Mouse (Mus musculus): Measurements from ENCODE around the gene Adgra3. TPM values are rescaled to one million over a fixed set of nuclear protein-coding genes. Genes with fewer than 3 reads are reported as not detected.

Gene Adgra3
- polyA plus RNA-seq, 1 experiment from 2014 or later = 23.7 TPM

- no peak overlapping the region for H3K9ac ChIP-seq (ENCODE audit: low read length)
- no peaks in the 10 kb centered on the region for H3K9me3 ChIP-seq (ENCODE audit: control insufficient read depth, low read length)
- no peak for ATAC-seq (ENCODE audit: insufficient number of reproducible peaks, insufficient read depth, low FRiP score, low read depth)
- 90% methylated on average over 4 of the region's 4 CpGs for WGBS
- H3K27ac ChIP-seq (replicated peaks in 1 of 2; ENCODE audit: control insufficient read depth in 1 of 2, insufficient read depth in 1 of 2, low read depth in 2 of 2, low read length in 2 of 2) = no peak overlapping the region
- peaks cover 63% of the 10 kb centered on the region for H3K36me3 ChIP-seq (ENCODE audit: control insufficient read depth, insufficient read depth, low read length)
- no peaks in the 10 kb centered on the region for H3K27me3 ChIP-seq (ENCODE audit: control insufficient read depth, insufficient read depth, low read length)
- H3K4me3 ChIP-seq (ENCODE audit: control insufficient read depth in 1 of 2, insufficient read depth in 1 of 2, low read depth in 1 of 2, low read length in 2 of 2) = no peak overlapping the region
- H3K4me2 ChIP-seq (ENCODE audit: low read length) = no peak overlapping the region
- H3K4me1 ChIP-seq (ENCODE audit: control insufficient read depth in 2 of 2, insufficient read depth in 2 of 2, low read length in 2 of 2) = no peaks in the 10 kb centered on the region
Measured at GRCm38 (mm10) chr5:49974211-49974610, 84.6 kb downstream of the Adgra3 start.

GRCm38 (mm10) chr5:49969660-49970059 lies 89.1 kb downstream of the Adgra3 start:
- no peak overlapping the region for H3K4me2 ChIP-seq (ENCODE audit: low read length)
- 84% methylated on average over 8 of the region's 8 CpGs for WGBS
- ATAC-seq (ENCODE audit: insufficient number of reproducible peaks, insufficient read depth, low FRiP score, low read depth) = no peak

GRCm38 (mm10) chr5:49967726-49968125 lies 91.1 kb downstream of the Adgra3 start:
- H3K4me1 ChIP-seq (ENCODE audit: control insufficient read depth in 2 of 2, insufficient read depth in 2 of 2, low read length in 2 of 2) = peaks cover 0 to 14% of the 10 kb centered on the region in 2 experiments; a peak in 3 of 4 replicates
- H3K4me3 ChIP-seq (ENCODE audit: control insufficient read depth in 1 of 2, insufficient read depth in 1 of 2, low read depth in 1 of 2, low read length in 2 of 2) = no peak overlapping the region
- WGBS = 76% methylated on average over 6 of the region's 6 CpGs
- no peaks in the 10 kb centered on the region for H3K27me3 ChIP-seq (ENCODE audit: control insufficient read depth, insufficient read depth, low read length)
- H3K4me2 ChIP-seq (ENCODE audit: low read length) = no peak overlapping the region
- ATAC-seq (ENCODE audit: insufficient number of reproducible peaks, insufficient read depth, low FRiP score, low read depth) = no peak
- H3K27ac ChIP-seq (replicated peaks in 1 of 2; ENCODE audit: control insufficient read depth in 1 of 2, insufficient read depth in 1 of 2, low read depth in 2 of 2, low read length in 2 of 2) = no peak overlapping the region
- peaks cover 60% of the 10 kb centered on the region for H3K36me3 ChIP-seq (ENCODE audit: control insufficient read depth, insufficient read depth, low read length)
- H3K9me3 ChIP-seq (ENCODE audit: control insufficient read depth, low read length) = no peaks in the 10 kb centered on the region
- H3K9ac ChIP-seq (ENCODE audit: low read length) = no peak overlapping the region

More at GRCm38 (mm10) chr5:49969660-49970059, 89.1 kb downstream of the Adgra3 start:
- Histone ChIP-seq H3K4me1 (ENCODE audit: control insufficient read depth in 2 of 2, insufficient read depth in 2 of 2, low read length in 2 of 2) (peaks cover 0 to 14% of the 10 kb centered on the region in 2 experiments; a peak in 3 of 4 replicates), H3K4me3 (ENCODE audit: control insufficient read depth in 1 of 2, insufficient read depth in 1 of 2, low read depth in 1 of 2, low read length in 2 of 2) (no peak overlapping the region), H3K9me3 (ENCODE audit: control insufficient read depth, low read length) (no peaks in the 10 kb centered on the region), H3K27me3 (ENCODE audit: control insufficient read depth, insufficient read depth, low read length) (no peaks in the 10 kb centered on the region), H3K36me3 (ENCODE audit: control insufficient read depth, insufficient read depth, low read length) (peaks cover 48% of the 10 kb centered on the region), H3K9ac (ENCODE audit: low read length) (no peak overlapping the region), H3K27ac (replicated peaks in 1 of 2; ENCODE audit: control insufficient read depth in 1 of 2, insufficient read depth in 1 of 2, low read depth in 2 of 2, low read length in 2 of 2) (no peak overlapping the region)

GRCm38 (mm10) chr5:49965810-49966209 lies 93.0 kb downstream of the Adgra3 start:
- Histone ChIP-seq H3K9ac (ENCODE audit: low read length) (no peak overlapping the region), H3K4me2 (ENCODE audit: low read length) (no peak overlapping the region), H3K36me3 (ENCODE audit: control insufficient read depth, insufficient read depth, low read length) (peaks cover 67% of the 10 kb centered on the region), H3K4me3 (ENCODE audit: control insufficient read depth in 1 of 2, insufficient read depth in 1 of 2, low read depth in 1 of 2, low read length in 2 of 2) (no peak overlapping the region), H3K27ac (replicated peaks in 1 of 2; ENCODE audit: control insufficient read depth in 1 of 2, insufficient read depth in 1 of 2, low read depth in 2 of 2, low read length in 2 of 2) (no peak overlapping the region), H3K9me3 (ENCODE audit: control insufficient read depth, low read length) (no peaks in the 10 kb centered on the region), H3K27me3 (ENCODE audit: control insufficient read depth, insufficient read depth, low read length) (no peaks in the 10 kb centered on the region), H3K4me1 (ENCODE audit: control insufficient read depth in 2 of 2, insufficient read depth in 2 of 2, low read length in 2 of 2) (peaks cover 0 to 14% of the 10 kb centered on the region in 2 experiments; a peak in 3 of 4 replicates)
- 38% methylated on average over 8 of the region's 8 CpGs for WGBS
- no peak for ATAC-seq (ENCODE audit: insufficient number of reproducible peaks, insufficient read depth, low FRiP score, low read depth)

- Histone ChIP-seq H3K9me3 (ENCODE audit: control insufficient read depth, low read length) (no peaks in the 10 kb centered on the region), H3K9ac (ENCODE audit: low read length) (no peak overlapping the region), H3K27me3 (ENCODE audit: control insufficient read depth, insufficient read depth, low read length) (no peaks in the 10 kb centered on the region), H3K4me2 (ENCODE audit: low read length) (no peak overlapping the region), H3K4me1 (ENCODE audit: control insufficient read depth in 2 of 2, insufficient read depth in 2 of 2, low read length in 2 of 2) (peaks cover 0 to 14% of the 10 kb centered on the region in 2 experiments; a peak in 3 of 4 replicates), H3K36me3 (ENCODE audit: control insufficient read depth, insufficient read depth, low read length) (peaks cover 71% of the 10 kb centered on the region), H3K27ac (replicated peaks in 1 of 2; ENCODE audit: control insufficient read depth in 1 of 2, insufficient read depth in 1 of 2, low read depth in 2 of 2, low read length in 2 of 2) (no peak overlapping the region), H3K4me3 (ENCODE audit: control insufficient read depth in 1 of 2, insufficient read depth in 1 of 2, low read depth in 1 of 2, low read length in 2 of 2) (no peak overlapping the region)
- no peak for ATAC-seq (ENCODE audit: insufficient number of reproducible peaks, insufficient read depth, low FRiP score, low read depth)
- WGBS = 84% methylated on average over 20 of the region's 20 CpGs
Measured at GRCm38 (mm10) chr5:49961478-49962431, 97.1 kb downstream of the Adgra3 start.

- Histone ChIP-seq H3K4me3 (ENCODE audit: control insufficient read depth in 1 of 2, insufficient read depth in 1 of 2, low read depth in 1 of 2, low read length in 2 of 2) (no peak overlapping the region), H3K4me2 (ENCODE audit: low read length) (no peak overlapping the region), H3K36me3 (ENCODE audit: control insufficient read depth, insufficient read depth, low read length) (no peaks in the 10 kb centered on the region), H3K4me1 (ENCODE audit: control insufficient read depth in 2 of 2, insufficient read depth in 2 of 2, low read length in 2 of 2) (no peaks in the 10 kb centered on the region), H3K27me3 (ENCODE audit: control insufficient read depth, insufficient read depth, low read length) (no peaks in the 10 kb centered on the region), H3K9ac (ENCODE audit: low read length) (no peak overlapping the region), H3K9me3 (ENCODE audit: control insufficient read depth, low read length) (no peaks in the 10 kb centered on the region), H3K27ac (replicated peaks in 1 of 2; ENCODE audit: control insufficient read depth in 1 of 2, insufficient read depth in 1 of 2, low read depth in 2 of 2, low read length in 2 of 2) (no peak overlapping the region)
- no peak; the same call in 1 of the 2 replicates for ATAC-seq (ENCODE audit: insufficient number of reproducible peaks, insufficient read depth, low FRiP score, low read depth)
- 69% methylated on average over 1 of the region's 1 CpGs for WGBS
Measured at GRCm38 (mm10) chr5:49936354-49936753, 122.5 kb downstream of the Adgra3 start.

- H3K4me3 ChIP-seq (ENCODE audit: control insufficient read depth in 1 of 2, insufficient read depth in 1 of 2, low read depth in 1 of 2, low read length in 2 of 2) = no peak overlapping the region
- no peaks in the 10 kb centered on the region for H3K36me3 ChIP-seq (ENCODE audit: control insufficient read depth, insufficient read depth, low read length)
- no peaks in the 10 kb centered on the region for H3K9me3 ChIP-seq (ENCODE audit: control insufficient read depth, low read length)
- no peaks in the 10 kb centered on the region for H3K27me3 ChIP-seq (ENCODE audit: control insufficient read depth, insufficient read depth, low read length)
- no peak overlapping the region for H3K27ac ChIP-seq (replicated peaks in 1 of 2; ENCODE audit: control insufficient read depth in 1 of 2, insufficient read depth in 1 of 2, low read depth in 2 of 2, low read length in 2 of 2)
- no peaks in the 10 kb centered on the region for H3K4me1 ChIP-seq (ENCODE audit: control insufficient read depth in 2 of 2, insufficient read depth in 2 of 2, low read length in 2 of 2)
- no peak overlapping the region for H3K4me2 ChIP-seq (ENCODE audit: low read length)
- no peak overlapping the region for H3K9ac ChIP-seq (ENCODE audit: low read length)
- no peak for ATAC-seq (ENCODE audit: insufficient number of reproducible peaks, insufficient read depth, low FRiP score, low read depth)
Measured at GRCm38 (mm10) chr5:49924712-49925111, 134.1 kb downstream of the Adgra3 start.

All from heart, embryonic 14.5 days (tissue).